Mouse (Mus musculus): ENCODE measurements around the gene Nfkbia.

Nfkbia gene

DNA sequence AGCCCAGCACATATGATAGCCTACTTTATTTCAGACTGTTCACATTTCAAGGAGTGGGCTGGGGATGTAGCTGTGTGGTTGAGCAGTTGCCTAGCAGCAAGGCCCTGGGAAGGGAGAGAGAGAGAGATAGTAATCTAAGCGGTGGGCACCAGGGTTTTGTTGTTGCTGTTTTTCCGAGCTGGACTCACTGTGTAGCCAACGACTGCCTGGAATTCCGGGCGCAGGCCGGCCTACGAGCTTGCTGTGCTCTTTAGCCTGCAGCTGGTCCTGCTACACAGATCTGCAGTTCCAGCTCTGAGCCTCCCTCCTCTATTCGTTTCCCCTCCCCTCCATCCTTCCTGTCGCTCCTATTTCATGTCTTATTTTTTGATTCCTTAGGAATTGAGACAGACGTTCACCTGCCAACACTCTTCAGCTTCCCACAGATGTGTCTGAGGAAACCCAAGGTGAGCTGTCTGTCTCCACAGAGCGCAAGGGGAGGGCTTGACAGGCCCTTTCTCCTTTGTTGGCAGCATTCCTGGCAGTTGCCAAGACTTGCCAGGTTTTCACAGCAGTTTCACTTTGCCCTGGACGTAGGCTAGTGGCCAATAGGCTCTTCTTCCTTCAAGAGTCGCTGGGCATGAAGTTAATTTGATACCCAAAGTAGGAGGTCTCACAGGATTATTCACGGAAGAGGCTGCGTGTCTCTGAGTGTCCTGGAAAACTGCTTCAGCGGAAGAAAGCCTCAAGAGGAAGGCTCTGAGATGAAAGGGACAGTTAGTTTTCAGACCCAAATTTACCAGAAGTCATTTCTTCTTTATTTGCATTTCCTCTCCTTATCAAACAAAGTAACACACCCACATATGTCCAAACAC, 28.2 kb downstream of the Nfkbia start:
- TF ChIP-seq GATA4 (IDR thresholded peaks at IDR 0.05; ENCODE audit: insufficient replicate concordance, low read length), result no peak

DNA sequence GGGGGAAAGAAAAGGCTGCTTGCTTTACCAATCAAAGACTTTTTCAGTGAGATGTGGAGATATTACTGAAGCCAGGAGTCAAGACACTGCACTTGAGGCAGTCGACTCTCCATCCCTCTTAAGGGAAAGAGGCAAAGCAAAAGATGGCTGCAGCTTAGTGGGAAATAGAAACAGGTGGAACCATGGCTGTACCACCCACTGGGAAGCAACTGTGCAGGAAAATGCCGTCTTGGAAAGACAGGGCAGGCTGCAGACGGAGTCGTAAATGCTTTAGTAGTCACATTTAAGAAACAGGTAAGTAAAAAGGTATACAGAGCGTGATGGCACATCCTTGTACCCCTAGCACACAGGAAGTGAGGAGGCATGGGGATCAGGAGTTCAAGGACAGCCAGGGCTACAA, 29.4 kb downstream of the Nfkbia start:
- TF ChIP-seq GATA4 (IDR thresholded peaks at IDR 0.05; ENCODE audit: insufficient replicate concordance, low read length), result no peak

DNA sequence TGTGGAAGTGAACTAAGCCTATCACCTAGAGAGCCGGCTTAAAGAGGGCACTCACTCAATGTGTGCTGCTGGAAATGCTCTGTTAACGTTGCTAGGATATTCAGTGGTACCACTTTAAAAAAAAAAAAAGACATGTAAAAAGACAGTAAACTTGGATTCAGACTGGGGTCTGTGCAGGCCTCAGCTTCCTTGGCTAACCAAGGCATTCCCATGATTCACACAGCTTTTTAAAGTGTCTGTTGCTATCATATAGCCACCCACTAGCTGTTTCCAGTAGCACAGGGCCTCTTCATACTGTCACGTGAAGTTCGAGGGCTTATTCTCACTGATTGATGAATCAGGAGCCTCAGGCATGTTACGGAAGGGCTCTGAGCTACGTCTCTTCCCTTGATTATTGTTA, 30.0 kb downstream of the Nfkbia start:
- TF ChIP-seq GATA4 (IDR thresholded peaks at IDR 0.05; ENCODE audit: insufficient replicate concordance, low read length), result no peak

DNA sequence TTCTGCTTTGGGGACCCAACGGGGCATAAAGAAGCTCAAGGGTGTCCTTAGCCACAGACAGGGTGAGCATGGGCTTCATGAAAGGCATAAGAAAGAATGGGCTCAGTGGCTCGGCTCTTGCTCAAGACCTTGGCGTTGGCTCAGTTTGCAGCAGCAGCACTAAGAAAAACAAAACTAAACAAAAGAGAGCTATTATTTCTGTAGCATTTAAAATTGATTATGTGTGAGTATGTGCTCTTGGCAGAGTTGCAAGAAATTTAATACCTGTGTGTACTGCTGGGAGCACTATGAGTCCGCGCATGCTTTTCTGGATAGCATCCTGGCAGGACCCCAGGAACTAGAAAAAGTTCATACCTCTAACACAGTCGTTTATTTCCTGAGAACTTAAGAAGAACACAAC, 30.7 kb downstream of the Nfkbia start:
- no peak for TF ChIP-seq GATA4 (IDR thresholded peaks at IDR 0.05; ENCODE audit: insufficient replicate concordance, low read length)

DNA sequence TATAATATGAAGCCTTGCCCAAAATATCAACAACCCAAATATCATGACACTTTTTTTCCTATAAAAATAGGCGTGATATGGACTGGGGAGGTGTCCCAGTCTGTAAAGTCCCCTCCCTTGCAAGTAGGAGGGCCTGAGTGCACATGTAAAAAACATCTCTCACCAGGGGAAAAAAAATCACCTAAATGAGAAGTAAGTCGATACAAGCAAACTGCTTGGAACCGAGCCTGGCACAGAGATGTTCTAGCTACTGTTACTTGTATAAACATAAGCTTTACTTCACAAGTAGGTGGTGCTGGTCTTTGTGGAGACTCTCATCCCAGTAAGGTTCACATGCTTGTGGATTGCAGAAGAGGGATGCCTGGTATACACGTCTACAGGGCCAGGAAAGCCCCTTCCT, 31.5 kb downstream of the Nfkbia start:
- no peak for TF ChIP-seq GATA4 (IDR thresholded peaks at IDR 0.05; ENCODE audit: insufficient replicate concordance, low read length)

DNA sequence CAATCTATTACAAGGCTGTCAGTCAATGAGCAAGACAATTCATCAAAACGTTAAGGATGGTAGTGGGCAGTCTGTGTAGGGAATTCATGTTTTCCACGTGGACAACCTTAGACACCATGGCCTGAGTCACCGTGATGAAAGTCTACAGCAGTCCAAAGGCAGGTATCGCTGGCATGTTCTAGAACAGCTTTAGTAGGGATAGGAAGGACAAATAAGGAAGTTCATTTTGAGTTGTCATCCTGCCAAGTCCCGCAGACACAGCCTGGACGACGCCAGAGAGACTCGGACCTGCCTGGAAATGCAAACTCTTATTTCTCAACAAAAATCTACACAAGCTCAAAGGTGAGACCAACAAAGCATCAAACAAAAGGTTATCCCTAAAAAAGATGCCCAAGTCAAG, 32.7 kb downstream of the Nfkbia start:
- no peak for TF ChIP-seq GATA4 (IDR thresholded peaks at IDR 0.05; ENCODE audit: insufficient replicate concordance, low read length)

DNA sequence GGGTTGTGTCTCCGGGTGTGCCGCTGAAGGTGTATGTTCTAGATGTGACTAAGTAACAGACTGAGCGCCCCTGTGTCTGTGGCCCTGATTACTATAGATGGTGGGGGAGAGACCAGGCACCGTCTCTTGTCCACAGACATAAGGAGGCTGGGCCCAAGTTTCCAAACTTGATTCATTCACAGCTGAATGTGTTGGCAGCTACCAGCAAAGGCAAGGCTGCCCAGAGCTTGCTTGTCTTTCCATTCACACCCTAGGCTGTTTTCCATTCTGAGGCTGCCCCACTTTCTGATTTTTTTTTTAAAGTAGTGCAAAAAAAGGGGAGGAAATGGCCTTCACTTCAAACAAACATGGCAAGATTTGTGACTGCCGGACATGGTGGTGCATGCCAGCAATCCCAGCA, 35.6 kb downstream of the Nfkbia start:
- TF ChIP-seq GATA4 (IDR thresholded peaks at IDR 0.05; ENCODE audit: insufficient replicate concordance, low read length), result no peak

DNA sequence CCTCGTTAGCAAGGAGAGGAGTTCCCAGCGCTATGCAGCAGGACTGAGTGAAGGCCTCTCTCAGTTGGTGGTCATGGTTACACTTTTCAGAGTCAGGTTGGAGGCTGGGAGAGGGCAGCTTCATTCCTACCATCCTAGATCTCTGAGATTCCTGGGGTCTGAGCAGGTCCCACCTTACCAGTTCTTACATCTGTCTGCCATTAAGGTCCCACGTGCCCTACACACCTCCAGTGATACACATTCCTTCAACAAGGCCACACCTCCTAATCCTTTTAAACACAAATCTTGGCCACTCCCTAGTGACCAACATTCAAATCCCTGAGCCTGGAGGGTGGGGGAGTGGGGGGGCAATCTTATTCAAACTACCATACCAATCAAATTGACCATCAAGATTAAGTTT, 36.3 kb downstream of the Nfkbia start:
- no peak for TF ChIP-seq GATA4 (IDR thresholded peaks at IDR 0.05; ENCODE audit: insufficient replicate concordance, low read length)

DNA sequence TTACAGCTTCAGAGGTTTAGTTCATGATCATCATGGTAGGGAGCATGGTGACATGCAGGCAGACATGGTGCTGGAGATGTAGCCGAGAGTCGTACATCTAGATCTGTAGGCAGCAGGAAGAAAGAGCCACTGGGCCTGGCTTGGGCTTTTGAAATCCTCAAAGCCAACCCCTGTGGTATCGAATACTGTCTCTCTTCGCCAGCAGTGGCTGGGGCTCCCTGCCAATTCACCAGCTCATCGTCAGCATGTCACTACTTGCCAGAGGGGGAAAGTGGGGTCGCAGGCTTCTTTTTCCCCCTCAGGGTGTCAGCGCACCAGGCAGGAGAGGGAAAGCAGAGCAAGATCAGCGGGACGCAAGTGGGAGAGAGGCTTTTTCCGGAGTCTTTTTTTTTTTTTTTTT, 37.2 kb downstream of the Nfkbia start:
- TF ChIP-seq GATA4 (IDR thresholded peaks at IDR 0.05; ENCODE audit: insufficient replicate concordance, low read length), result no peak

DNA sequence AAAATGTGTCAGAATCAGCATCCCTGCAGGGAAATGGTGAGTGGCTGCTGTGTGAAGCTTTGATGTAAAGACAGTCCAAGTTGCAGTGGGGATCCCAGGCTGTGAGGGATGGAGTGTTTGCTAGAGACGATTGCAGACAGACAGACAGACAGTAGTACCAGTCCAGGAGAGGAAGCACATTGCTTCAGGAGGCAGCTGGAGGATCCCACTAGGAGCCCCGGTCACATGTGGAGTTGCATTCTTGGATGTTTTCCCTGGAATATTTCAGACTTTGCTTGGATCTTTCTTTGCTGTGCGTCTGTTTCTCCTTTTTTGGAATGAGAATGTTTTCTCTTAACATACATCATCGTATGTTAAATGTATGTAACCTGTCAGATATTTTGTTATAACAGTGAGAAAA, 38.5 kb downstream of the Nfkbia start:
- TF ChIP-seq GATA4 (IDR thresholded peaks at IDR 0.05; ENCODE audit: insufficient replicate concordance, low read length), result no peak

DNA sequence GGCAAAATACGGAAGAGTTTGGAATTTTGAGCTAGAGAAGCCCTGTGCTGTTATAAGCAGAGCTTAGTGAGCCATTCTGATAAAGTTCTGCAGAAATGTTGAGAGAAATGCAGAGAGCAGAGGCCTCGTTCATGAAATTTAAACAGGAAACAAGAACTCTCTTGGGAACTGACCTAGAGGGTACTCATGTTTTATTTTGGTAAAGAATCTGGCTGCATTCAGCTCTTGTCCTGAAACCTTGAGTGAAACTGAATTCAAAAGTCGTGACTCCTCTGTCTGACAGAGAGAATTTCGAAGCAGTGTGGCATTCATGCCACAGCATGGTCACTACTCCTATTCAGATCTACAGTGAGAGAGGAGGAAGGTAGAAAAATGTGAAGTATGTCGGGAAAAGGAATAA, 39.6 kb downstream of the Nfkbia start:
- TF ChIP-seq GATA4 (IDR thresholded peaks at IDR 0.05; ENCODE audit: insufficient replicate concordance, low read length), result no peak

DNA sequence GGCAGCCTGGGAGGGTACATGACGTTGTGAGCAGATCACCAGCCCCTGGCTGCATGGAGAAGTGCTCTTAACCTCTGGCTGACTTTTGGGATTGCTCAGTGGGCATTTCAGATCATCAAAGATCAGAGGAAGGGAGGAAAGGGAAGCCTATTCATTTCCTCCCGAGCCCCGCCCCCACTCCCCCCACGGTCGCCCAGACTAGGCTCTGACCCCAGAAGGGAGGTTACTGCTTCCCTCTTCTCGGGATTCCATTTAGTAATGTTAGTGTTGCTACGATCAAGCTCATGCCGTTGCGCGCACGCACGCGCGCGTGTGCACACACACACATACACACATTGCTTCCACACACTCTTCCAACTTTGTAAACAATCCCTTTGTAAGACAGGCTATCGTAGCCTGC, 42.0 kb downstream of the Nfkbia start:
- no peak for TF ChIP-seq GATA4 (IDR thresholded peaks at IDR 0.05; ENCODE audit: insufficient replicate concordance, low read length)

DNA sequence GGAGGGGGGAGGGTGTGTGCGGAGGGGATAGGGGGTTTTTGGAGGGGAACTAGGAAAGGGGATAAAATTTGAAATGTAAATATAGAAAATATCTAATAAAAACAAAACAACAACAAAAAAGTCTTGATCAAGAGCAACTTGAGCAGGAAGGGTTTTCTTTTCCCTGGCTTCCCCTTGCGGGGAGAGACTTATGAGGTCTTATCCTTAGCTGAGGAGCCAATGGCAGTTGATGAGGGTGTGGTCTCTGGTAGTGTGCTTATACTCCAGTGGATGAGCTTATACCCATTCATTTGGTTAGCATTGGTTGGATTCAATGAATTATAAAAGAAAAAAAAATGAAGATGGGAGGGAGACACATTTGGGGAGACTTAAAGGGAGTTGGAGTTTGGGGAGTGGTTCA, 43.4 kb downstream of the Nfkbia start:
- no peak for TF ChIP-seq GATA4 (IDR thresholded peaks at IDR 0.05; ENCODE audit: insufficient replicate concordance, low read length)

DNA sequence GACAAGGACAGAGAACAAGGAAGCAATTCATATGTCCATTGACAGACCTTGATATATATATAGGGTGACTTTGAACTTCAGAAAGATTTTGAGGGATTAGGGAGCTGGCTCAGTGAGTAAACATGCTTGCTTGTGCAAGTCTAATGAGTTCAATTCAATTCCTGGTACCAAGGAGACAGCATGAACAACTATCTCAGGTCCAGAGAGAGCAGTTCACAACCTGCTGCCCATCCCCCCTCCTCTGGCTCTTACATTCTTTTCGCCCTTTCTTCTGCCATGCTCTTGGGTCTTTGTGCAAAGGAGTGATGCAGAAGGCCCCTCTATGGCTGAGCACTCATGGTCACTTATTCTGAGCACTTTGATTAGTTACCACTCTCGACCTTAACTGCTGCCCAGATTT, 44.0 kb downstream of the Nfkbia start:
- no peak for TF ChIP-seq GATA4 (IDR thresholded peaks at IDR 0.05; ENCODE audit: insufficient replicate concordance, low read length)

DNA sequence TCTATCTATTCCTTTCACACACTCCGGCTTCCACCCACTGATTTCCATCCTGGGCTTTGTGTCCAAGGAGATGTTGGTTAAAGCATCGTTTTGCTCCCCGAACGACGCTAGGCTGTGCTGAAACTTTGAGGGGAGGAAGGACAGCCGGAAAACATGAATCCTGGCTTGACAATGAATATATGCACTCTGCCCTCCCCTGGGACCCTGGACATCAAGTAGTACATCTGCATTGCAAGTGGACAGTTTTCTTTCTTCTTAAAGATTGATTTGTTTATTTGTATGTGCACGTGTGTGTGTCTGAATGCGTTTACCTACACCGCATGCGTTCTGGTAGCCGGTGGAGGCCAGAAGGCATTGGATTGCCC, 45.1 kb downstream of the Nfkbia start:
- no peak for TF ChIP-seq GATA4 (IDR thresholded peaks at IDR 0.05; ENCODE audit: insufficient replicate concordance, low read length)

DNA sequence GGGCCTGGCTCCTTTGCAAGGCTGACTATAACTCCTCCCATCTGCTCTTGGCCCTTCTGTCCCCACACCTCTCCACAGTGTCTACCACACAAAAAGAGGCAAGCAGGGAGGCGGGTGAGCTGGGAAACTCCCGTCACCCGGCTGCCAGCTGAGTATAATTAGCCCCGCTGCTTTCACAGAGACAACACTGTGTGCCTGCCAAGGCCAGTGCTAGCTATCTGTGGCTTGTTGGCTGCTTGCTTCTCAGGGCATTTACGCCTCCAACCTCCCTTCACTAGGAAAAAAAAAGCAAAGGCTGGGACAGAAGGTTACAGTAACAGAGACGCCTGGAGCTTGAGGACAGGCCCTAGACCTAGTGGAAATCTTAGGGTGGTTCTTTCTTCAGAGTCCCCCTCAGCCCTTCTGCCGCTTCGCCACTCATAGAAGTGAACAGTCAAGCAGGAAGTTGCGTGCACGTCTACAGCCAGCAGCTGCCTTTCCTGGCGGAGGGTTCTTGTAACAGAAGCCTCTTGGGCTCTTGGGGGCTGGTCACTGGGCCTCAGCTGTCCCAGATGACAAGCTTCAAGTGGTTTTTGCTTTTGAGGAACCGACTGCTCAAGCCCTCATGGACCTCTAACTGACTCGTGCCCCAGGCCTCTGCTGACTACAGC, 45.6 kb downstream of the Nfkbia start:
- TF ChIP-seq GATA4 (IDR thresholded peaks at IDR 0.05; ENCODE audit: insufficient replicate concordance, low read length), result no peak

DNA sequence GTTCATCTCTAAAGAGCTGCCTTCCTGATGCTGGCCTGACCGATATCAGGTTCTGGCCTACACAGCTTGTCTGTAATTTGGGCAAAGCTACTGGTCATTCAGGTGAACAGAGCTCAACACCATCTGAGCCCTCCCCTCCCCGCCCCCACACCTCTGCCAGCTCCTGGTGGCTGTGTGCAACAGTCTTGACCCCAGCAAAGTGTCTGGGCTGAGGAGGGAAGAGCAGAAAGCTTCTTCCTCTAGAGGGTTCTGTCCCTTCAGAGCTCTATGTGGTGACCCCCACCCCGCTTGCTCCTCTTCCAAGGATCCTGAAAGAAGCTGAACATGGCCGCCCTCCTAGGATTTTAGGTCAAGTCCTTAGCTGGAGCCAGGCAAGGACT, 46.1 kb downstream of the Nfkbia start:
- TF ChIP-seq GATA4 (IDR thresholded peaks at IDR 0.05; ENCODE audit: insufficient replicate concordance, low read length), result no peak

Data from liver, adult (tissue).